Mouse (Mus musculus): ENCODE data around the gene Slc39a5.
A peak's percentile ranks its signal among the peaks of the same experiment; 100 is the strongest.

The Slc39a5 gene

GRCm38 (mm10) chr10:128401056-128401455, at the start of gene Slc39a5:
TSS of gene Slc39a5 (minus strand) at chr10:128401229.
- DNase-seq: peak; percentile 65

- peak; percentile 34 for DNase-seq
These were observed 44.4 kb upstream of the Slc39a5 start for GRCm38 (mm10) chr10:128445407-128445806.

- DNase-seq: no peak
These were observed 43.3 kb upstream of the Slc39a5 start for GRCm38 (mm10) chr10:128444354-128444753.

- DNase-seq: no peak
These were observed 41.7 kb upstream of the Slc39a5 start for GRCm38 (mm10) chr10:128442718-128443117.

- DNase-seq: no peak
These were observed 40.5 kb upstream of the Slc39a5 start for GRCm38 (mm10) chr10:128441324-128442119.

GRCm38 (mm10) chr10:128440407-128440806, 39.4 kb upstream of the Slc39a5 start:
- DNase-seq: peak; percentile 44

GRCm38 (mm10) chr10:128438675-128439279, 37.7 kb upstream of the Slc39a5 start:
- DNase-seq: peak; percentile 45

- no peak for DNase-seq
These were observed 35.3 kb upstream of the Slc39a5 start for GRCm38 (mm10) chr10:128436376-128436775.

GRCm38 (mm10) chr10:128435873-128436272, 34.8 kb upstream of the Slc39a5 start:
- DNase-seq: no peak

- DNase-seq: peak; percentile 90
These were observed 34.3 kb upstream of the Slc39a5 start for GRCm38 (mm10) chr10:128435186-128435823.

GRCm38 (mm10) chr10:128434681-128435080, 33.7 kb upstream of the Slc39a5 start:
- DNase-seq: no peak

GRCm38 (mm10) chr10:128433417-128433816, 32.4 kb upstream of the Slc39a5 start:
- no peak for DNase-seq

GRCm38 (mm10) chr10:128429454-128429853, 28.4 kb upstream of the Slc39a5 start:
- DNase-seq: no peak

GRCm38 (mm10) chr10:128429052-128429451, 28.0 kb upstream of the Slc39a5 start:
- no peak for DNase-seq

GRCm38 (mm10) chr10:128425260-128425659, 24.2 kb upstream of the Slc39a5 start:
- DNase-seq: no peak

- DNase-seq: no peak
These were observed 23.6 kb upstream of the Slc39a5 start for GRCm38 (mm10) chr10:128424604-128425003.

- no peak for DNase-seq
These were observed 21.4 kb upstream of the Slc39a5 start for GRCm38 (mm10) chr10:128422426-128422825.

GRCm38 (mm10) chr10:128414848-128415247, 13.8 kb upstream of the Slc39a5 start:
- DNase-seq: no peak

GRCm38 (mm10) chr10:128413076-128413475, 12.0 kb upstream of the Slc39a5 start:
- no peak for DNase-seq

- DNase-seq: no peak
These were observed 11.5 kb upstream of the Slc39a5 start for GRCm38 (mm10) chr10:128412558-128412957.

GRCm38 (mm10) chr10:128412055-128412381, 11.0 kb upstream of the Slc39a5 start:
- peak; percentile 60 for DNase-seq

GRCm38 (mm10) chr10:128411211-128412054, 10.4 kb upstream of the Slc39a5 start, which contains the start of the genes Nabp2 and Rnf41:
TSS of gene Nabp2 (minus strand) at chr10:128411492.
TSS of gene Rnf41 (plus strand) at chr10:128411657.
- peak; percentile 98 for DNase-seq

GRCm38 (mm10) chr10:128410560-128410845, 9.5 kb upstream of the Slc39a5 start:
- DNase-seq: peak; percentile 36
